Mouse (Mus musculus) thymus, adult 2 months (tissue): ENCODE data around the gene Map3k20. TPM values are rescaled to one million over a fixed set of nuclear protein-coding genes. Genes with fewer than 3 reads are reported as not detected.

Experiments used
- DNase-seq: peaks from one replicate; pipeline ENCODE4 v3.0.0; 2021
- H3K27ac ChIP-seq: fragments of 200-500 bp; 2 replicates; pipeline ENCODE4 v1.5.1; 2012; ENCODE audit warnings: low read length, control low read depth; ENCODE audit not compliant: control insufficient read depth, insufficient read depth
- H3K27me3 ChIP-seq: fragments of 200-500 bp; 2 replicates; pipeline ENCODE4 v1.6.1; 2012; ENCODE audit warnings: mild to moderate bottlenecking, low read length, moderate library complexity, mixed read lengths; ENCODE audit not compliant: control insufficient read depth, insufficient read depth
- H3K36me3 ChIP-seq: fragments of 200-500 bp; 2 replicates; pipeline ENCODE4 v1.6.1; 2012; ENCODE audit warnings: mild to moderate bottlenecking, low read length, moderate library complexity; ENCODE audit not compliant: control insufficient read depth, insufficient read depth
- H3K4me1 ChIP-seq: fragments of 200-500 bp; replicated peaks from 2 replicates; pipeline ENCODE4 v1.6.1; 2012; ENCODE audit warnings: low read length; ENCODE audit not compliant: control insufficient read depth, insufficient read depth
- H3K4me3 ChIP-seq: fragments of 200-500 bp; 2 replicates; pipeline ENCODE4 v1.5.1; 2012; ENCODE audit warnings: mild to moderate bottlenecking, low read length, control low read depth, moderate library complexity; ENCODE audit not compliant: control insufficient read depth, insufficient read depth
- CTCF ChIP-seq: fragments of 200-500 bp; IDR thresholded peaks from 2 replicates; pipeline ENCODE4 v1.5.1; 2012; ENCODE audit warnings: mild to moderate bottlenecking, control low read depth, low read length, moderate library complexity, borderline replicate concordance; ENCODE audit not compliant: control insufficient read depth, poor library complexity, insufficient read depth; ENCODE audit errors: extremely low read depth
- POLR2A ChIP-seq: fragments of 200-500 bp; IDR thresholded peaks from 2 replicates; pipeline ENCODE4 v1.6.1; 2012; ENCODE audit warnings: mild to moderate bottlenecking, low read length, control low read depth, moderate library complexity; ENCODE audit not compliant: control insufficient read depth, poor library complexity, insufficient read depth; ENCODE audit errors: extremely low read depth
- WGBS: fragments of 180-500 bp; shearing (Covaris S2); methylation state at CpG from one replicate; pipeline ENCODE4 v1.1.7; 2018; 5-methylcytosine and 5-hydroxymethylcytosine counted together
- polyA plus RNA-seq: library from polyadenylated mRNA; depleted of rRNA; stranded (reverse); fragments of >200 nt; gene quantifications from 2 replicates; pipeline ENCODE4 v1.2.3, GENCODE M21; 2012

Map3k20 gene
- polyA plus RNA-seq, 1 experiment = 8.3 TPM

DNA sequence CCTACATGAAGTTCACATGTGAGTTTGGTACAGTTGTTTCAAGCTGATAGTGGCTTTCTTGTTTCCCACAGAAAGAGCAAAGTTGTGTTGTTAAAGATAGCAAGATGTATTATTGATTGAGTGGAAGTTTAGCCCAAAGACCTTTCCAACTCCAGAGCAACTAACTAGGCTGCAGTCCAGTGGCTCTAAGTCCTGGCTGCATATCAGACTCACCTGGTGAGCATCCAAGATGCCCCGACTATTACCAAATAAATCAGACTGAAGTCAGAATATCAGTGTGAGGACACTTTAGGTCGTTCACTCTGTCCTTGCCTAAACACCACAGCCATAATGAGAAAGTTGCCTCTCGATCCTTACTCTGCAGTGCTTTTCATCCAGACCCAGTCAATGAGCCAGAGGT is 59.8 kb downstream of the Map3k20 start:
- Histone ChIP-seq H3K36me3 (no peaks in the 10 kb centered on the region), H3K27ac (no peak overlapping the region), H3K27me3 (no peaks in the 10 kb centered on the region), H3K4me1 (no peaks in the 10 kb centered on the region), H3K4me3 (no peak overlapping the region)
- WGBS = 95% methylated on average over 3 of the region's 3 CpGs
- no peak for DNase-seq
- TF ChIP-seq POLR2A (no peak), CTCF (no peak)

- WGBS = 54% methylated on average over 5 of the region's 5 CpGs
- Histone ChIP-seq H3K27ac (no peak overlapping the region), H3K36me3 (no peaks in the 10 kb centered on the region), H3K4me1 (no peaks in the 10 kb centered on the region), H3K27me3 (no peaks in the 10 kb centered on the region), H3K4me3 (no peak overlapping the region)
- no peak for TF ChIP-seq CTCF
- TF ChIP-seq POLR2A = no peak
- DNase-seq = no peak
Observed at GRCm38 (mm10) chr2:72351329-72351728, 65.9 kb downstream of the Map3k20 start.

DNA sequence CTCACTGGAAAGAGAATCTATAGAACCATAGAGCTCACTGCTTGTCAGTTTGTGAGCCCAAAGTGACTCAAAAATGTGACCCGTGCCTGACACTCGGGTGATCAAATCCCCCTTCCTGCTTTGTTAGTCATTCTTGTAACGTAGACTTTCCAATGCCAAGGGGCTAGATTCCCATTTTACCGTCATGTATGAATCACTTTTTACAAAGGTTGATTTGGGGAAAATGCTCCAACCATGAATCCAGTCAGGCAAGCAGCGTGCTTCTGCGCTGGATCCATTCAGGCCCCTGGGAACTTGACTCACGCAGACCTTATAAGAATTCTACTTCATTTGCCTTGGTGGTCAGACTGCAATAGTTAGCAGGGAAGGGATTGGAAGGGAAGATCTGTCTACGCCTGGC is 66.3 kb downstream of the Map3k20 start:
- Histone ChIP-seq H3K27ac (no peak overlapping the region), H3K4me3 (no peak overlapping the region), H3K36me3 (no peaks in the 10 kb centered on the region), H3K27me3 (no peaks in the 10 kb centered on the region), H3K4me1 (no peaks in the 10 kb centered on the region)
- WGBS = 98% methylated on average over 8 of the region's 8 CpGs
- DNase-seq = no peak
- TF ChIP-seq POLR2A (no peak), CTCF (no peak)

DNA sequence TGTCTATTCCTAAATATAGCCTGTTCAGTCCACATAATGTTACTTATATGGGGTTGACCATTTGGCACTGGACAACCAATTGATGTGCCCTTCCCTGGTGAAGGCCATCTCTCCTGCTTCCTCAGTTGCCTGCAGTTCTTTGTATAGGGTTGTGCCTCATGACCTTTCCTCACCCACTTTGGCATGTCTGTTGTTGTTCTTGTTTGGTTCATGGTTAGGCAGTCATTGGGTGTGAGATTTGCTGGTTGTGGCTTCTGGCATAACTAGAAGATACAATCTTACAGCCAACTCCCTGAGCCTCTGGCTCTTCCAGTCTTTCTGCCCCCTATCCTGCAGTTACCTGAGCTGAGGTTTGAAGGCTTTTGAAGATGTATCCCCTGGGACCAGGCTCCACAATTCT is 67.3 kb downstream of the Map3k20 start:
- no peak for DNase-seq
- Histone ChIP-seq H3K27me3 (no peaks in the 10 kb centered on the region), H3K27ac (no peak overlapping the region), H3K4me3 (no peak overlapping the region), H3K36me3 (no peaks in the 10 kb centered on the region), H3K4me1 (no peaks in the 10 kb centered on the region)
- no peak for TF ChIP-seq POLR2A
- TF ChIP-seq CTCF = no peak

DNA sequence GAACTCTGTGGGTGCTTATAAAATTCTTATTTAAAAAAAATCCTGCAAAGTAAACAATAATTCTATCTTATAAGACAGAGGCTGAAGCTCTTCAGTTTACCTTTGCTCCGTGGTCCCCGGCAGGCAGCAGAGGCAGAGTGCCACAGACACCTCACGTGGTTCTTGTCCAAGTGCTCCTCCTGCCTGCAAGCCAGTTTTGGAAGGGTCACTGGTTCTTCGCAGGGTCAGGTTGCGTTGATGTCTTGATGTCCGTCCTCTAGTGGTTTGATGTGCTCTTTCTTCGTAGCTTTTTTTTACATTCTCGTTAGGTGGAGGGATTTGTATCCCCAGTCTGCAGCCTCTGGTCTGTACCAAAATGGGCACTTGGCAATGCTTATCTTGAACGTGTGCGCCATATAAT is 71.0 kb downstream of the Map3k20 start:
- Histone ChIP-seq H3K27ac (no peak overlapping the region), H3K36me3 (no peaks in the 10 kb centered on the region), H3K4me1 (no peaks in the 10 kb centered on the region), H3K4me3 (no peak overlapping the region), H3K27me3 (no peaks in the 10 kb centered on the region)
- DNase-seq = no peak
- TF ChIP-seq CTCF (no peak), POLR2A (no peak)
- WGBS = 96% methylated on average over 10 of the region's 10 CpGs

DNA sequence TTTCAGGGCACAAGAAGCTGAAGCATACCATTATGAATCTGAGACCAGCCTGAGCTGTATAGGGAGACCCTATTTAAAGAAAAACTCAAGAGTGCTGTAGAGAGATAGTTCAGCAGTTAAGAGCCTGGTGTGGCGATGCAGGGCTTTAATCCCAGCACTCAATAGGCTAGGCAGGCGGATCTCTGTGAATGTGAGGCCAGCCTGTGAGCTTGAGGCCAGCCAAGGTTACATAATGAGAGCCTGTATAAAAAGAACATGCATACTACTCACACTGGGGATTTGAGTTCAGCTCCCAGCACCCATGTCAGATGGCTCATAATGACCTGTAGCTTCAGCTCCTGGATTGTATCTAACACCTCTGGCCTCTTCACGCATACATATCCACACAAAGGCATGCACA is 76.1 kb downstream of the Map3k20 start:
- over 99% methylated on average over 3 of the region's 3 CpGs for WGBS
- H3K27me3 ChIP-seq = no peaks in the 10 kb centered on the region
- no peak for TF ChIP-seq POLR2A
- TF ChIP-seq CTCF = no peak
- H3K4me3 ChIP-seq = no peak overlapping the region
- DNase-seq = no peak
- H3K36me3 ChIP-seq = no peaks in the 10 kb centered on the region
- H3K27ac ChIP-seq = no peak overlapping the region
- no peaks in the 10 kb centered on the region for H3K4me1 ChIP-seq

GRCm38 (mm10) chr2:72363449-72363848 is 78.0 kb downstream of the Map3k20 start:
- Histone ChIP-seq H3K4me1 (no peaks in the 10 kb centered on the region), H3K27ac (no peak overlapping the region), H3K36me3 (no peaks in the 10 kb centered on the region), H3K4me3 (no peak overlapping the region), H3K27me3 (no peaks in the 10 kb centered on the region)
- no peak for TF ChIP-seq CTCF
- TF ChIP-seq POLR2A = no peak
- 98% methylated on average over 1 of the region's 1 CpGs for WGBS
- no peak for DNase-seq
